Mouse (Mus musculus): Measurements from ENCODE around the gene Rabggta.

DNA sequence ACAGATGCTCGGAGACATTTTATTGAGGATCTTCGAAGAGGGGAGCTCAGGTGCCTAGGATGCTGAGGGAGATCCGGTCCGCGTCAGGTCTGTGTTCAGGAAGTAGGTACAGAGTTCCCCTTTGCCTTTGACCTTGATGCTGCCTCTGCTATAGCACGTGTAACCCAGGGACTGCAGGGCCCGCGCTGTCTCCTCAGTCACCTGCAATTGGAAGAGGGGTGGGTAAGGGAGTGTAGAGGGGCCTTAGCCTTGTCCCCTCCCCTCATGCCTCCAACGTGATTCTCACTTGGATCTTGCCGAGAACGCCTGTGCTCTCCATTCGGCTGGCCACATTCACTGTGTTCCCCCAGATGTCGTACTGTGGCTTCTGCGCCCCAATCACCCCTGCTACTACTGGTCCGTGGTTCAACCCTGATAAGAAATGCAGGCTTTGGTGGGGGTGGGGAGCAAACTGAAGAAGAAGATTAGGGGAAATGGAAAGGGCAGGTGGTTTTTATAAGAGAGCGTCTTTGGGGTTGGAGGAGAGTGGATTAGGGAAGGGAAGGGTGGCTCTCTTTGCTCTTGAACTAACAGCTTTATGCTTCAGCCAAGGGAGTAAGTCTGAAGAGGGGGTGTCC is 47.1 kb upstream of the Rabggta start:
- no peak for TF ChIP-seq CTCF (IDR thresholded peaks at IDR 0.05; ENCODE audit: low read depth)
- TF ChIP-seq EP300 (IDR thresholded peaks at IDR 0.05; ENCODE audit: low read depth), result no peak

All from heart, postnatal 0 days (tissue).